Mouse (Mus musculus) forebrain, embryonic 11.5 days (tissue): ENCODE measurements at regions not wholly inside any gene's neighbourhood (a gene's known extent, or its start where the extent isn't known, plus 50 kb on each side); places are given as distances from the start of the nearest gene placed in this dataset.

Experiments
- ATAC-seq: fragments of 200-750 bp; cut with Nextera tagmentation; replicated peaks from 2 replicates; pipeline ENCODE4 v1.8.0; 2017; ENCODE audit warnings: moderate TSS enrichment; ENCODE audit not compliant: low FRiP score
- DNase-seq: peaks from one replicate; pipeline ENCODE4 v3.0.0-alpha.2; 2017; ENCODE audit warnings: low spot score
- H3K27ac ChIP-seq: fragments of 300-500 bp; sonication (generic); 2 replicates; pipeline ENCODE4 v1.5.1; 2014; ENCODE audit warnings: low read depth, low read length
- H3K27me3 ChIP-seq: fragments of 300-500 bp; sonication (generic); 2 replicates; pipeline ENCODE4 v1.6.1; 2014; ENCODE audit warnings: mild to moderate bottlenecking, low read length, mixed read lengths; ENCODE audit not compliant: control insufficient read depth, insufficient read depth
- H3K36me3 ChIP-seq: fragments of 300-500 bp; sonication (generic); 2 replicates; pipeline ENCODE4 v1.6.1; 2014; ENCODE audit warnings: mild to moderate bottlenecking, low read length, moderate library complexity, mixed read lengths; ENCODE audit not compliant: control insufficient read depth, insufficient read depth
- H3K4me1 ChIP-seq: fragments of 300-500 bp; sonication (generic); replicated peaks from 2 replicates; pipeline ENCODE4 v1.6.1; 2014; ENCODE audit warnings: low read length, mixed read lengths; ENCODE audit not compliant: control insufficient read depth, insufficient read depth
- H3K4me2 ChIP-seq: fragments of 300-500 bp; sonication (generic); 2 replicates; pipeline ENCODE4 v1.6.1; 2014; ENCODE audit warnings: low read depth, mild to moderate bottlenecking, low read length, moderate library complexity, mixed read lengths; ENCODE audit not compliant: severe bottlenecking
- H3K4me3 ChIP-seq: fragments of 300-500 bp; sonication (generic); 2 replicates; pipeline ENCODE4 v1.5.1; 2014; ENCODE audit warnings: low read depth, low read length
- H3K9ac ChIP-seq: fragments of 300-500 bp; sonication (generic); 2 replicates; pipeline ENCODE4 v1.6.1; 2014; ENCODE audit warnings: low read length
- H3K9me3 ChIP-seq: fragments of 300-500 bp; sonication (generic); 2 replicates; pipeline ENCODE4 v1.6.1; 2016; ENCODE audit warnings: low read length, mixed read lengths; ENCODE audit not compliant: control insufficient read depth
- WGBS: fragments of 180-500 bp; shearing (Covaris S2); extraction: QIAGEN DNeasy Blood & Tissue Kit; methylation state at CpG from one replicate; pipeline ENCODE4 v1.1.7; 2014; 5-methylcytosine and 5-hydroxymethylcytosine counted together

- no peaks in the 10 kb centered on the region for H3K9me3 ChIP-seq
- H3K4me2 ChIP-seq = no peak overlapping the region
- no peak overlapping the region for H3K4me3 ChIP-seq
- no peak overlapping the region for H3K9ac ChIP-seq
- no peak for ATAC-seq
- no peak overlapping the region for H3K27ac ChIP-seq
- DNase-seq = no peak
- WGBS = 70% methylated on average over 4 of the region's 4 CpGs
- no peaks in the 10 kb centered on the region for H3K4me1 ChIP-seq
- H3K27me3 ChIP-seq = no peaks in the 10 kb centered on the region
- H3K36me3 ChIP-seq = no peaks in the 10 kb centered on the region
These were observed 109.9 kb upstream of the Slc22a12 start for GRCm38 (mm10) chr19:6652775-6653174.

- no peak overlapping the region for H3K27ac ChIP-seq
- WGBS = 72% methylated on average over 5 of the region's 5 CpGs
- DNase-seq (no peak), ATAC-seq (no peak)
- no peaks in the 10 kb centered on the region for H3K36me3 ChIP-seq
- no peak overlapping the region for H3K9ac ChIP-seq
- H3K4me3 ChIP-seq = no peak overlapping the region
- no peaks in the 10 kb centered on the region for H3K27me3 ChIP-seq
- H3K9me3 ChIP-seq = no peaks in the 10 kb centered on the region
- H3K4me1 ChIP-seq = no peaks in the 10 kb centered on the region
- no peak overlapping the region for H3K4me2 ChIP-seq
These were observed 108.4 kb upstream of the Slc22a12 start for GRCm38 (mm10) chr19:6651192-6651591.

- 83% methylated on average over 4 of the region's 4 CpGs for WGBS
- ATAC-seq (no peak), DNase-seq (no peak)
- Histone ChIP-seq H3K4me1 (no peaks in the 10 kb centered on the region), H3K9ac (no peak overlapping the region), H3K9me3 (no peaks in the 10 kb centered on the region), H3K4me3 (no peak overlapping the region), H3K27me3 (no peaks in the 10 kb centered on the region), H3K36me3 (no peaks in the 10 kb centered on the region), H3K4me2 (no peak overlapping the region), H3K27ac (no peak overlapping the region)
These were observed 107.1 kb upstream of the Slc22a12 start for GRCm38 (mm10) chr19:6649885-6650284.

- H3K27me3 ChIP-seq = no peaks in the 10 kb centered on the region
- 87% methylated on average over 4 of the region's 4 CpGs for WGBS
- H3K9me3 ChIP-seq = no peaks in the 10 kb centered on the region
- no peaks in the 10 kb centered on the region for H3K36me3 ChIP-seq
- H3K4me1 ChIP-seq = no peaks in the 10 kb centered on the region
- no peak overlapping the region for H3K4me3 ChIP-seq
- no peak overlapping the region for H3K4me2 ChIP-seq
- ATAC-seq (no peak), DNase-seq (no peak)
- H3K27ac ChIP-seq = no peak overlapping the region
- H3K9ac ChIP-seq = no peak overlapping the region
These were observed 104.9 kb upstream of the Slc22a12 start for GRCm38 (mm10) chr19:6647686-6648085.

- no peak overlapping the region for H3K4me3 ChIP-seq
- H3K4me1 ChIP-seq = no peaks in the 10 kb centered on the region
- no peak for ATAC-seq
- no peaks in the 10 kb centered on the region for H3K36me3 ChIP-seq
- H3K9me3 ChIP-seq = no peaks in the 10 kb centered on the region
- H3K9ac ChIP-seq = no peak overlapping the region
- WGBS = 84% methylated on average over 3 of the region's 3 CpGs
- H3K4me2 ChIP-seq = no peak overlapping the region
- H3K27ac ChIP-seq = no peak overlapping the region
- H3K27me3 ChIP-seq = no peaks in the 10 kb centered on the region
- DNase-seq = no peak
These were observed 104.4 kb upstream of the Slc22a12 start for GRCm38 (mm10) chr19:6647216-6647615.

- DNase-seq = no peak
- Histone ChIP-seq H3K27me3 (no peaks in the 10 kb centered on the region), H3K4me3 (no peak overlapping the region), H3K4me1 (no peaks in the 10 kb centered on the region), H3K36me3 (no peaks in the 10 kb centered on the region), H3K9ac (no peak overlapping the region), H3K27ac (no peak overlapping the region), H3K4me2 (no peak overlapping the region), H3K9me3 (no peaks in the 10 kb centered on the region)
- 90% methylated on average over 6 of the region's 6 CpGs for WGBS
- no peak for ATAC-seq
These were observed 103.1 kb upstream of the Slc22a12 start for GRCm38 (mm10) chr19:6645912-6646311.

- no peaks in the 10 kb centered on the region for H3K4me1 ChIP-seq
These were observed 102.0 kb upstream of the Slc22a12 start for GRCm38 (mm10) chr19:6644871-6645270.

GRCm38 (mm10) chr19:6639681-6640080 lies 96.8 kb upstream of the Slc22a12 start:
- WGBS = 89% methylated on average over 7 of the region's 7 CpGs

More at GRCm38 (mm10) chr19:6644871-6645270, 102.0 kb upstream of the Slc22a12 start:
- Histone ChIP-seq H3K4me3 (no peak overlapping the region), H3K27ac (no peak overlapping the region), H3K36me3 (no peaks in the 10 kb centered on the region), H3K4me2 (no peak overlapping the region), H3K27me3 (no peaks in the 10 kb centered on the region), H3K9me3 (no peaks in the 10 kb centered on the region), H3K9ac (no peak overlapping the region)
- no peak for ATAC-seq
- no peak for DNase-seq
- WGBS = 84% methylated on average over 6 of the region's 6 CpGs

GRCm38 (mm10) chr19:6633400-6633799 lies 90.6 kb upstream of the Slc22a12 start:
- 44% methylated on average over 10 of the region's 10 CpGs for WGBS
- Histone ChIP-seq H3K9me3 (no peaks in the 10 kb centered on the region), H3K9ac (no peak overlapping the region), H3K27ac (no peak overlapping the region), H3K4me1 (no peaks in the 10 kb centered on the region), H3K4me2 (no peak overlapping the region), H3K4me3 (no peak overlapping the region), H3K27me3 (no peaks in the 10 kb centered on the region), H3K36me3 (no peaks in the 10 kb centered on the region)
- DNase-seq (peak; percentile 56), ATAC-seq (no peak)

More at GRCm38 (mm10) chr19:6639681-6640080, 96.8 kb upstream of the Slc22a12 start:
- no peaks in the 10 kb centered on the region for H3K4me1 ChIP-seq
- no peaks in the 10 kb centered on the region for H3K36me3 ChIP-seq
- H3K4me2 ChIP-seq = no peak overlapping the region
- no peaks in the 10 kb centered on the region for H3K27me3 ChIP-seq
- no peak for ATAC-seq
- no peak for DNase-seq
- no peaks in the 10 kb centered on the region for H3K9me3 ChIP-seq
- no peak overlapping the region for H3K27ac ChIP-seq
- H3K4me3 ChIP-seq = no peak overlapping the region
- no peak overlapping the region for H3K9ac ChIP-seq
